Mouse (Mus musculus) regulatory T cell (primary cell): ENCODE measurements at regions not wholly inside any gene's neighbourhood (a gene's known extent, or its start where the extent isn't known, plus 50 kb on each side); places are given as distances from the start of the nearest gene placed in this dataset.

Source experiments
- in situ Hi-C: fragments of 300-600 bp; cut with MboI, MseI; formaldehyde crosslinking; loops from one replicate; pipeline ENCODE4 v1.15.1; 2025; ENCODE audit warnings: high pct_unique_total_duplicates

DNA sequence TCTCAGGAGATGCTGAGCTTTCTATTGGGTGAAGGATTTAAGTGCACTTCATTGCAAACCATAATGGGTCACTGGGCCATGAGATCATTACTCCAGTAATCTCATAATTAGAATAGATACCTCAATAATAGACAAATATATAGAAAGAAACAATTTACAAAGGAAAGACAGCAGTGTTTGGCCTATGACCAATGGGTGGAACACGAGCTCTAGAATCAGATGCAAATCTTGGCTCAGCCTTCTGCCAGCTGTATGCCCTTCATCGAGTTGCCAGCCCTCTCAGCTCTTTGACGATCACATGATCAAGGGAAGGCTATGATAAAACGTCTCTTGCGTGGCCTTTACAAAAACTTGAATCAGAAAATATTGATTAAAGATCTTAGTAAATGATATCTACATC is 92.9 kb upstream of the Dapk1 start:
- in situ Hi-C loops: no loop called here

DNA sequence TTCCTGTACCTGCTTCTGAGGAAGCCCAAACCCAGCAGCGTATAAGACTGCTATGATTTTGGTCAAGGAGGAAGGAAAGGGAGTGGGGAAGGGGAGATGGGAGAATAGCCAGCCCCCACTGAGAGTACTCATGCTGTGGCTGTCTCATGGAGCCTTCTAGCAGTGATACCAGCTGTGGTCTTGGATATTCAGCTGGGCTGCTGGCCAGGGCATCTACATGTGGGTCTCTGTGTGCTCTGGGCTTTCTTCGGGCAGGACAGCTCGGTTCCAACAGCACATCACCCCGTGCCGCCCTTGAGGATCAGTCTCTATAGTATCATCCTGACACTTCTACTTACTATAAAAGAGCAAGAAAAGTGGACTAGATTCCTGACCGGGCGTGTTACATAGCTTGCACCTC is 90.6 kb upstream of the Dapk1 start:
- in situ Hi-C loops: no loop called here

DNA sequence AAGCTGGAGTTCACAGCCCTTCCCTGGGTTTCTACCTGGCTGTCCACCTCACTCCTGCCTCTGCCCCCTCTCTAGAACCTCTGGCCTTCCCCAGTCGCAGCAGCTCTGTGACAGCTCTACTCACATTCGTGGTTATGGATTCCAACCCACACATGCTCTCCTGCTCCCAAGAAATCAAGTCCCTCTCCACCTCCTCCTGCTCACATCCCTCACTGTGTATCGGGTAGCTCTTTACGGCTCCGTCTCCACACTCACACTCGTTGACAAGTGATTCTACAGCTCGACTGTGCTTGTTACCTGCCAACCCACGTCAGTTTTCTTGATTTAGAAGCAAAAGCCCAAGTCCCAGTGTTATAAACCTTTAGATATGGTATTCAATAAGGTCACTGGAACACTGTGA is 90.1 kb upstream of the Dapk1 start:
- in situ Hi-C loops: no loop called here

DNA sequence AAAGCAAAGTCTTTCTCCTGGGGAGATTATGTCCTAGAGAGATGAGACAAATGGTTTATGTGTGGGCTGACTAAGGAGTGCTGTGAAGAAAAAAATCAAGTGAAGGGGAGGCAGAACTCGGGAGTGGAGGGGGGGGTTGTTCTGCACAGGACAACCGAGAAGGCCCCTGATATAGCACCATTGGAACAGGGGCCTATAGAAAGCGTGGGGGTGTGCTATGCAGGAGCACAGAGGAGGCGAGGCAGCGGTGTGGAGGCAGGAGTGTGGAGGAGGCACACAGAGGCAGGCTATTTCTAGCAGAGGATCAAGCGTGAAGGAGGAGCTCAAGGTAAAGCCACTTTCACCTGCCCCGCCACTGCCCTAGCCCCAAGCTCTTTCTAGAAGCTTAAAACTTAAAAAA is 88.0 kb upstream of the Dapk1 start:
- in situ Hi-C loops: no loop called here

DNA sequence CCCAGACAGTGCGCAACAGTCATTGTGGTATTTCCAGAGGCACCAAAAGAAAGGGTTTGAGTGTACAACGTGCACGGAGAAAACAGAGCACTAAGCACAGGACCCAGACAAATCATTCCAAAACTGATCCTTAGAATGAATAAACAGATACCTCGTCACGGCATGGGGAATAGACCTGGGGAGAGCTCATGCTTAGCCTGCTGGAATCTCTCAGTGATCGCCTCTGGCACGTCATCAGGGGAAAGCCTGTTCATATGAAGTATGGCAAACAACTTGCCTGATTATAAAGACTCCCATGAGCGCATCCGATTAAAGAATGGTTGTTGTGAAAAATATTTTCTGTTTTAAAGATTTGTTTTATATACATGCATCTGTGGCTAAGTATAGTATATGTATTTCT is 86.9 kb upstream of the Dapk1 start:
- in situ Hi-C loops: no loop called here

DNA sequence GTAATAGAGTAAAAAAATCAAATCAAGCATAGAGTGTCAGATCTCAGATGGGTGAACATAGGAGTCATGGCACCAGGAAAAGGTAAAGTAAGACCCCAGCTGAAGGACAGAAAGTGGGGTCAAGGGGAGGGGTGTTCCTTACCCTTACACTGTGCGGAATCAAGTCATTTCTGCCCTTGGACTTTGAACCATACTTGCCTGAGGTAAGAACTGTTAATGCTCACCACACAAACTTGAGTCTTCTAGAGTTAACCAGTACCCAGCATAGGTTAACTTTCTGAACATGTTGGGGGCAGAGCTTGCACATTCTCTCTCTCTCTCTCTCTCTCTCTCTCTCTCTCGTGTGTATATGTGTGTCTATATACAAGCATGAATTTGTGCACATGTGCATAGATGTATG is 83.7 kb upstream of the Dapk1 start:
- in situ Hi-C loops: no loop called here

DNA sequence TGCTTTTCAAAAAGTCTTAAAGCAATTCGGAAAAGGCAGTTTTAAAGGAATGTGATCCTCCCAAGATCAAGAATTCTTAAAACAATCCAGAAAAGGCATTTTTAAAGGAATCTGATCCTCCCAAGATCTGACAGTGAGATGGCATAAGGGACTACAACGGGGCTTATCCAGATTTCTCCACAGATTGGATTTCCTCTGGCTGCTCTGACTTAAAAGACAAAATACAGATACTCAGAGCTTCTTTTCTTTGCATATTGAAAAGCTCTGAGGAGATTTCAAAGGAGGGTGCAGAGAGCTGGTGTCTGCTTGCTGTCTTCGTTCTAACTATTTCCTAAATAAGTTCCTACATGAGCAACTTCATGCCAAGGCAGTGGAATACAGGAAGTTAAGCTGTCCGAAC is 82.0 kb upstream of the Dapk1 start:
- in situ Hi-C loops: no loop called here

DNA sequence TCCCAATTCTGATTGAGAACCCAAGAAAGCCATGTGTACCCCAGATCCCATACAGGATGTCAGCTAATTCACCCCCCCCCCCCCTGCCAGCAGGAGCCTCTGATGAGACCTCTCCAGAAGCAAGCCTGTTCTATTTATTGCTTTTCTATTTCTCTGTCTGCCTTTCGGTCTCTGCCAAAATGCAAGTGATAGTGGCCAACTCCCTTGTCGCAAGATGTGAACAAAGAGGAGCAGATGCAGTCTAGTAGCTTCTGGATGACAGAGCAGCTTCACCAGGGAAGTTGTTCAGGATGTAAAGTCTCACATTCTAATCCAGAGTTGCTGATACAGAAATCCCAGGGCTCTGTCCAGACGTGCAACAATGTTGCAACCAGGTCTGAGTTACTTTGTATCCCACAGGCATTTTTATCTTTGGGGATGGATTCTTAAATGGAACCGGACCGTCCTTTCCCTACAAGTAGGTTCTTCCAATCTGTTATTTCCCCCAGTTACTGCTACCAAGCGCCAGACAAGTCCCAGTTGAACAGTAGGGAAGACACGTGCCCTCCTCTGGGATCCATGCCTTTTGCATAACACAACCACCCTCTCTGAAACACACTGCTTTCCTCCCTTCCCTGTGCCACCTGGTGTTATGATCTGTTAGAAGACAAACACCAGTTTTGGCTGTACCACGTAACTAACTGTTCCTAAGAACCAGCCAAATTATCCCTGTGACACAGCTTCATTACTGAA is 78.9 kb upstream of the Dapk1 start:
- in situ Hi-C loops: no loop called here

DNA sequence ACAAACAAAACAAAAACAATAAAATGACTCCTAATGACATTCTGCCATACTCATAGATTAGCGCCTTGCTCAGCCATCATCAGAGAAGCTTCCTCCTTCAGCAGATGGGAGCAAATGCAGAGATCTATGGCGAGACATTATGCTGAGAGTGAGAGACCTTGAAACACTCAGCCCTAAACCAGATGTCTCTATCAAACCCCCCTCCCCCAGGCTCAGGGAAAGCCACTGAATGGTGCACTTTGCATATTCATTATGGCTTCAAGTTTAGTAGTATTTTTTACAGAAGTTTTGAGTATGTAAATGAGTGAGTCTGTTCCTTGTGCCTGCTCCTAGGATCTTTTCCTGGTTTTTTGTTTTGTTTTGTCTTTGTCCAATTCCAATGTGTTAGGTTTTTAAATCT is 73.9 kb upstream of the Dapk1 start:
- in situ Hi-C loops: no loop called here

DNA sequence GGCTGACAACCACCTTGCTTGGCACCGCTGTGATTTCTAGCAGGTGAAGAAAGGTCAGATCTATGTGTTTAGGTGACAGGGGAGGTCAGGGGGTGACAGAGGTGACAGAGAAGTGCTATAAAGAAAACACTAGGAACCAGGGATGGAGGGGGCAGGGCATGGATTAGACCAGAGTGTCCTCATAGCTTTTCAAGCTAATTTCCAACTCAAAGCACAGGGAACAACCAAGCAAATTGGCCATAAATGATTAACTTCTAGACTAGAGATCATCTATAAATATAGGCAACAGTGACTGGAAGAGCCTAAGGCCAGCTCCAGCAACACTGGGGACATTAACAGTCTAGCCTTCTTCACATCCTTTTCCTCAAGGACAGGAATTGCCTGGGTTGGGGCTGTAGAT is 72.9 kb upstream of the Dapk1 start:
- in situ Hi-C loops: no loop called here

DNA sequence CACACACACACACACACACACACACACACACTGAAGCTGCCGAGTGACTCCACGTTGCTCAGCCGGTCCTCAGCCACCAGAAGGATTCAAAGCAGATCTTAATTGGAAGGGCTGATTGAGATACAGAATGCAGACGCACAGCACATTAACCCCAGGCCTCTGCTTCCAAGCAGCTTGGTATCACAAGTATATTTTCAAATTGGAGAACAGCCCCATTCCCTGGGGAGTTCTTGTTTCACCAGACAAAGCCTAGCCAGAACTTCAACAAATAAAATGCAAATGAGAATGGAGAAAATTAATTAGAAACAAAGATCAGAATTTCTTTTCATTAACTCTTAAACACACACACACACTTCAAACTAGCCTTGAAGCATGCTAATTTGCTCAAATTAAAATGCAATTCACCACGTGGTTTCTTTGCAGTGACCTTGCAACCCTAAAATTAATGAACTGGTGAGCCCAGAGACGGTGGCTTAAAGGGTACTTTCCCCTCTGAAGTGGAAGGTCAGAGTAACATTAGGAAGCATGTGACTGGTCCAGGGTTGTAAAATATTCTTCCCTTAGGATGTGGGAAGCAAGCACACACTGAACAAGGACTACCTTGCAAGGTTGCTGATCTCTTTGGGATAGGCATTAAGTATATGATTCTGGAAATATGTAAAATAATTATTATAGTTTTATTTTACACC is 72.2 kb upstream of the Dapk1 start:
- in situ Hi-C loops: no loop called here

DNA sequence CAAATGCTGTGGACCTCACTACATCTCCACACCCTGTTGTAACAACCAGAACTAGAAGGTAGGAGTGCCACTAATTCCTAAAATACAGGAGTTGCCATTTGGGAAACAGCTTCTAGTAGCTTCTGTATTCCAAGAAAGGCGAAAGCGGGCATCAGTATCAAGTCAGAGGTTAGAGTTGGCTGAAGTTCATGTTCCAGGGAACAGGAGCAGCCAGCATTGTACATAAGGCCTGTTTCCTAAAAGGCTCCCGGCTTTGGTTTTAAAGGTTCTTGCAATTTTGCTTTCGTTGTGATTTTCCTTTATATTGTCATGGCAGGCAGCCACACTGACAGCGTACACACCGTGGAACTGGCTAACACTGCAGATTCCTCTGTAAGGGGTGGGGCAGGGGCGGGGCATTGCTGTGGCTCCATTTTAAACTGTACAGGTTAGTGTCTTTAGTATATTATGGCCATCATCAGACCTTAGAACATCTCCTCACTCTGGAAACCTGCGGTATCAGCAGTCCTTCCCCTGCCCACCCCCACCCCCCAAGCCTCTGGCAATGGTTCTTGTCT is 67.8 kb upstream of the Dapk1 start:
- in situ Hi-C loops: no loop called here

DNA sequence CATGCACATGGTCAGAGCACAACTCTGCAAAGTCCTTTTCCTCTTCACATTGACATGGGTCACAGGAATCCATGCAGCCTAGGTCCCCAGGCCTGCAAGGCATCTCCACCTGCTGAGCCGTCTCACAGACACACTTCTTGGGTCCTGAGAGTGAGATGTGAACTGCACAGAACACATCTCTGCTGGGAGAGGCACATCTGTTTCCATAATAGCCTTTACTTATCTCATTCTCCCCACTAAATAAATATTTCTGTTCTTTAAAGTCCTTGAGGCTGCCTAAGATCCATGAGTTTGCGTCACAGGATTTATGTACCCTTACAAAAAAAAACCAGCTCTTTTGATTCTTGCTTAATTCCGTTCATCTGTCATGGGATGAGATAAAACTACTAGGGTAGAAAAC is 67.2 kb upstream of the Dapk1 start:
- in situ Hi-C loops: no loop called here

DNA sequence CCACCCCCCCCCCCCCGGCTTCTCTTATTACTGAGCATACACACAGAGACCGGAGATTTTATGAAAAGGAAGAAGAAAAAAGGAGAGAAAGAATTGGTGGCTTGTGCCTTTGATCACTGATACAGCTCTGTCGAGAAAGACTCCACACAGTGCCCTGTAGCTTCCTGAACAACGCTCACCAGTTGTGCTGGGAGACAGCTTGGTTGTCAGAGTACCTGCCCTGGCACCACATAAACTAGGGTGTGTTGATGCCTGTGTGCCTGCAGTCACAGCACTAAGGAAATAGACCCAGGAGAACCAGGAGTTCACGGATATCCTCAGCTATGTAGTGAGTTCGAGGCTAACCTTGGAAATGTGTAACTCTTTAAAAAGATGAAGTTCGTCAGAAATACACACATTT is 66.7 kb upstream of the Dapk1 start:
- in situ Hi-C loops: no loop called here

DNA sequence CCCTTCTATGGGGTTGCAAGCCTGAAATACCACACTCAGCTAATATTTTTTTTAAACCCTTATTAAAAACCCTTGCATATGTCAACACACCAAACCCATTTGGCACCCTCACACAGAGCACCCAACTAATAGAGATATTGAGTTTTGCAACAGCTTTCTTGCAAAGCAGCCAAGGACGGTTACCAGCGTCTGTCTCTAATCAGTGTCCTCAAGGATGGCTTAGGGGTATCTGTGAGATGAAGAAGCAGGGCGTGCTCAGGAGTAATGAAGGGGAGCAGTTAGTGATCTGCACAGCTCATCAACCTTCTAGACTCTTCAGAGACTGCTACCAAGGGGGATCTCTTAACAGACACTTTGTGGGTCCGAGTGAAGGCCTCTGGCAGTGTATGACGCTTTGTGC is 65.0 kb upstream of the Dapk1 start:
- in situ Hi-C loops: no loop called here

DNA sequence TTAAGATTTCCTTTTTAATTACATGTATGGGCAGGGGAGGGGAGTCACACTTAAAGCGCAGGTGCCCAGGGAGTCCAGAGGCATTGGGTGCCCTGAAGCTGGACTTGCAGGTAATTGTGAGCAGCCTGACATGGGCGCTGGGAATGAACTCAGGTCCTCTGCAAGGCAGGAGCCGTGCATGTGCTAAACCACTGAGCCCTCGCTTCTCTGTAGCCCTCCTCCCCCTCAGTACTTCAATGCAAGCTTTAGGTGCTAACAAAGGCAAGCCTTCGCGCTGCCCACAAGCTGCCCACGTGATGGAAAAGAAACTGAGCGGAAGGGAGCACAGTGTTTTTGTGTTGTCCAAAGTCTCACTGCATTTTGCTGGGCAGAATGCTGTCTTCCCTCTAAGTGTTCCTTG is 63.6 kb upstream of the Dapk1 start:
- in situ Hi-C loops: no loop called here

DNA sequence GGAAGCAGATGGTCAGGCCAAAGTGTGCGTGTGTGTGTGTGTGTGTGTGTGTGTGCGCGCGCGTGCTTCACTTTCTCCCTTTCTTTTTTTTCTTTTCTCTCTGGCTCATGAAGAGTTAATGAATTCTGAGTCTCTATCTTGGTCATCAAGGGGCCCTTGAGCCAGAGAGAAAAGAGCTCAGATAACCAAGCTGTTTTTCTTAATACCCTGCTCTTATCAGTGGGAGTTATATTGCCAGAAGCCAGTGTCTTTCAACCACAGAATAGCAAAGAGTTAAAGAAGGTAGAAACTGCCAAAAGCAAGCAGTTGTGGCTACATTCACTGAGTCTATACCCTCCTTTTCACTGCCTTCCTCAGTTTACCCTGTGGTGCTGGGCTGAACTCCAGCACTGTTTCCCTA is 60.6 kb upstream of the Dapk1 start:
- in situ Hi-C loops: no loop called here

DNA sequence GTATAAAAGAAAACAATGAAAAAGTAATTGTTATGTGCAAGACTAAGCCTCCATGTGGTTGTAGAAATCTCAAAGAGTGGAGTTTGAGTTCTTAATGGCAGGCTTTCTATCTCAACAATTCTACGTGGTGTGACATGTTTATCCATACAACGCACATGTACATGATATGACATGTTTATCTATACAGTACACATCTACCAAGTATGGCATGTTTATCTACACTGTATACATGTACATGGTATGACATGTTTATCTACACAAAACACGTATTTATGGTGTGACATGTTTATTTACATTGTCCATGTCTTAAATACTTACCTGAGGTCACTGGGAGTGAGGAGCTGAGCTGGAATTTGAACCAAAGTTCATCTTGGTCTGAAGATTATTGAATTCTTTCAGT is 57.4 kb upstream of the Dapk1 start:
- in situ Hi-C loops: no loop called here

DNA sequence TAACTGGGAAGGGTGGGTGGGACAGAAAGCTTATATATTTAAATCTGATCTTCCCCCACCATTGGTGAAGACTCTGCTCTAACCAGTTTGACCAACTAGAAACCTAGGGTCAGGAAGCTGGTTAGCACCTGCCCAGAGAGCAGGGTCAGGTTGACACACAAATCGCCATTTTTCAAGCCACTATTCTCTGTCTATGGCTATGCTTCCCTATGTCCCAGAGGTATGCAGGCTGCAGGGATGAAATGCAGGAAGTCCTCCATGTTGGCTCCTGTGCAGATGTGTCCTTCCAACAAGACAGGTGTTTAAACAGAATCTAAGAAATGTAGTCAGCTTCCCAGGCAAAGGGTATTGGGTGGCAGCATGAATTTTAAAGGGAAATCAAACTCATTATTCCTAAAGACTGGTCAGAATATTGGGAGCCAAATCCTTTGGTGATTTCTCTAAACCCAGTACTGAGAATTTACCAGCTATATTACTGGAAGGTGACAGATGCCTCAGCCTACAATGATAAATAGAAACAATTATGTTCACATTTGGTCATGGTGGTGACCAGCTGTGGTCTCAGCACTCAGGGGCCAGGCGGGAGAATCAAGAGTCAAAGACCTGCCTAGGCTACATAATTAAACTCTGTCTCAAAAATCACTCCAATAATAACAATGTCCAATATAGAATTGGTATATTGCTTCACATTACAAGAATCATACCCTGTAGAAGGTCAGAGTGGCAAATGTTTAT is 55.6 kb upstream of the Dapk1 start:
- in situ Hi-C loops: no loop called here
